Mouse (Mus musculus): ENCODE measurements around the gene Zfp622. TPM values are rescaled to one million over a fixed set of nuclear protein-coding genes. Genes with fewer than 3 reads are reported as not detected.

Zfp622 gene
- polyA plus RNA-seq, 1 experiment from 2014 or later = 20.9 TPM

GRCm38 (mm10) chr15:26040567-26040966, 56.4 kb downstream of the Zfp622 start:
- no peak overlapping the region for H3K27ac ChIP-seq (ENCODE audit: low read length)
- no peaks in the 10 kb centered on the region for H3K27me3 ChIP-seq (ENCODE audit: control insufficient read depth, insufficient read depth, low read length)
- H3K4me2 ChIP-seq (ENCODE audit: low read depth, low read length) = no peak overlapping the region
- WGBS = 19% methylated on average over 1 of the region's 1 CpGs
- no peak overlapping the region for H3K4me3 ChIP-seq (replicated peaks; ENCODE audit: low read length)
- H3K9me3 ChIP-seq (replicated peaks; ENCODE audit: control insufficient read depth, low read length) = peaks cover 5% of the 10 kb centered on the region; the same call in 1 of the 2 replicates
- ATAC-seq (ENCODE audit: insufficient read depth, low FRiP score) = no peak
- H3K9ac ChIP-seq (ENCODE audit: low read length) = no peak overlapping the region
- no peaks in the 10 kb centered on the region for H3K36me3 ChIP-seq (ENCODE audit: control insufficient read depth, insufficient read depth, low read length)
- no peaks in the 10 kb centered on the region for H3K4me1 ChIP-seq (ENCODE audit: control insufficient read depth, insufficient read depth, low read length)

DNA sequence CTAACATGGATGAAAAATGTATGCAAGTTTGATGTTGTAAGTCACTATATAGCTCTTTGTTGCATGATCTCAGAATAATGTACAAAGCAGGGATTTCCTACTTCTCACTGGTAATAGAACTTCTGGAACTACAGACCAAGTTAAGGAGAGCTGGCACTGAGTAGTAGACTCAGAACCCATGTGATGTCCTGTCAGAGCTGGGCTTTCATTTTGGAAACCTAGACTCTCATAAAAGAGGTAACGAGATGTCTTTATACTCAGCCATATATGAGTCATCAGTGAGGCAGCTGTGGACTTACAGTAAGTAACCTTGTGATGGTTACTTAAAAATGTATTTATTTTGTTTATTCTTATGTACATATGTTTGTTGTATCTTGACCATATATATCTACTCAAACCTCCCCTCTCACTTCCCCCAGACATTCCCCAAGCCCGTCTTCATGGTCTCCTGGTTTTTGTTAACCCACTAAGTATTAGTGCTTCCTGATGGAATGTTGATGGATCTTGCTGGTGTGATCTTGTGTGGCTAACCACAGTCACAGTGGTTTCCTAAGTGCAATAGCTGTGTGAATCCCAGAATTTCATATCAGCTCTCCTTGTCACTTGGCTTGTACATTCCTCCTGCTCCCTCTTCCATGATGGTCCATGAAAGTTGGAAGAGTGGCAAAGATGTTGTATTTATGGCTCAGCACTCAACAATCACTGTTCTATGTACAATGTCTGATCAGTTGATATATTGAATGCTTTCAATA, 57.2 kb downstream of the Zfp622 start:
- Histone ChIP-seq H3K9me3 (replicated peaks; ENCODE audit: control insufficient read depth, low read length) (peaks cover 5% of the 10 kb centered on the region; the same call in 1 of the 2 replicates), H3K36me3 (ENCODE audit: control insufficient read depth, insufficient read depth, low read length) (no peaks in the 10 kb centered on the region), H3K4me3 (replicated peaks; ENCODE audit: low read length) (no peak overlapping the region), H3K27ac (ENCODE audit: low read length) (no peak overlapping the region), H3K4me1 (ENCODE audit: control insufficient read depth, insufficient read depth, low read length) (no peaks in the 10 kb centered on the region), H3K9ac (ENCODE audit: low read length) (no peak overlapping the region), H3K27me3 (ENCODE audit: control insufficient read depth, insufficient read depth, low read length) (no peaks in the 10 kb centered on the region), H3K4me2 (ENCODE audit: low read depth, low read length) (no peak overlapping the region)
- 80% methylated on average over 2 of the region's 2 CpGs for WGBS
- ATAC-seq (ENCODE audit: insufficient read depth, low FRiP score) = no peak

Small RNA genes lying within 50 kb of the gene (microRNA-seq; reads per million reads assigned to microRNA genes)
- gene Mir7212 = not detected

Other genes with a start within 250 kb of the Zfp622 start
- gene Retreg1, start 141.2 kb upstream of the Zfp622 start, polyA plus RNA-seq (2015; fragmentation: Nextera tagmentation; extraction: Ambion mirVana) = 19.5 and 19.7 TPM in 2 replicates